Mouse (Mus musculus) limb, embryonic 13.5 days (tissue): ENCODE results near the gene Grn. TPM values are rescaled to one million over a fixed set of nuclear protein-coding genes. Genes with fewer than 3 reads are reported as not detected.

Source experiments
- ATAC-seq: fragments of 200-750 bp; cut with Nextera tagmentation; 2 replicates; pipeline ENCODE4 v1.8.0; 2017; ENCODE audit warnings: low read depth, moderate number of reproducible peaks, moderate TSS enrichment; ENCODE audit not compliant: low FRiP score
- H3K27ac ChIP-seq: fragments of 300-500 bp; sonication (generic); 2 replicates; pipeline ENCODE4 v1.5.1; 2015; ENCODE audit warnings: inconsistent platforms, mild to moderate bottlenecking, moderate library complexity
- H3K27me3 ChIP-seq: fragments of 300-500 bp; sonication (generic); 2 replicates; pipeline ENCODE4 v1.6.1; 2015; ENCODE audit warnings: mild to moderate bottlenecking, inconsistent platforms
- H3K36me3 ChIP-seq: fragments of 300-500 bp; sonication (generic); 2 replicates; pipeline ENCODE4 v1.6.1; 2015; ENCODE audit warnings: inconsistent platforms, mild to moderate bottlenecking, moderate library complexity
- H3K4me1 ChIP-seq: fragments of 300-500 bp; sonication (generic); 2 replicates; pipeline ENCODE4 v1.6.1; 2015; ENCODE audit warnings: inconsistent platforms
- H3K4me2 ChIP-seq: fragments of 300-500 bp; sonication (generic); replicated peaks from 2 replicates; pipeline ENCODE4 v1.6.1; 2015; ENCODE audit warnings: inconsistent platforms, mild to moderate bottlenecking, moderate library complexity
- H3K4me3 ChIP-seq: fragments of 300-500 bp; sonication (generic); 2 replicates; pipeline ENCODE4 v1.5.1; 2015; ENCODE audit warnings: moderate library complexity, mild to moderate bottlenecking, inconsistent platforms
- H3K9ac ChIP-seq: fragments of 300-500 bp; sonication (generic); 2 replicates; pipeline ENCODE4 v1.6.1; 2015; ENCODE audit warnings: mild to moderate bottlenecking, inconsistent platforms
- H3K9me3 ChIP-seq: fragments of 300-500 bp; sonication (generic); 2 replicates; pipeline ENCODE4 v1.6.1; 2016; ENCODE audit warnings: inconsistent platforms
- WGBS: fragments of 180-500 bp; shearing (Covaris S2); methylation state at CpG from one replicate; pipeline ENCODE4 v1.1.7; 2015; 5-methylcytosine and 5-hydroxymethylcytosine counted together
- polyA plus RNA-seq: library from polyadenylated mRNA; unstranded; fragments of >200 nt; fragmentation: Nextera tagmentation; extraction: Ambion mirVana; gene quantifications from 2 replicates; pipeline ENCODE4 v1.2.1, GENCODE M21; 2015

Gene Grn
- polyA plus RNA-seq, 1 experiment from 2014 or later: 149 TPM

DNA sequence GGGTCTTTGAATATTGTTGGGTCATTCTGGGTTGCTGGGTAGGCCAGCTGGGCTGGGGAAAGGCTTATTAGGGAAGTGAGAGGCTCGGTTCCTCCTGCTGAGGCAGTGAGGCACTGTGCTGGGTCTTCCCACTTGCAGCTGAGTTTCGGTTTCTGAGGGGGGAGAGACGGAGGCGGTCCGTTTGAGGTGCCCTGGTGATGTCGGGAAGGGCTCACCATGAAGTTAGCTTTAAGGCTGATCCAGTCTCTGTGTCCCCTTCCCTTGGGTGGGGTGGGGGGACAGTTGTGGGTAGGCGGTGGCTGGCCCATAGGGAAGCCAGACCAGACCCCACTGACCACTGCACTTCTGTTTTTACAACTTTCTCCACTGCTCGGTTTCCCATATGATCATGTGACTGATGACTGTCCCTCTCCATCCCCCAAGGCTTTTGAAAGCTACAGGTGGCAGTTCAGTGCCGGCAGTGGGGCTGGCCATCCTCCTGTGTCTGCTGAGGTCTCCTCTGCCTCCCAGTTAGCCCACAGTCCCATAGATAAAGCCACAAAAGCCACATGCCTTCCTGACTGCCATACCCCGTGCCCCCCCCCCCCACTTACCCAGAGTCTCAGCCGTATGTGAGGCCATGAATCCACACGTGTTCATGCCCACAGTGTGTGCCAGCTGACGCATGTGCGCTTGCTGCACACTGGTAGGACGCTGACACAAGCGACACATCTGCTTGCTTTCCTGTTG lies 2.2 kb downstream of the Grn start:
- 59% methylated on average over 16 of the region's 16 CpGs for WGBS
- peak overlapping the region; percentile 55 for H3K9ac ChIP-seq
- H3K9me3 ChIP-seq: no peaks in the 10 kb centered on the region
- peaks cover under 1% of the 10 kb centered on the region; the same call in 1 of the 2 replicates for H3K27me3 ChIP-seq
- no peak overlapping the region for H3K4me3 ChIP-seq
- no peak for ATAC-seq
- no peak overlapping the region for H3K27ac ChIP-seq
- H3K4me2 ChIP-seq: peak overlapping the region; percentile 32
- peaks cover 31% of the 10 kb centered on the region for H3K4me1 ChIP-seq
- H3K36me3 ChIP-seq: peaks cover 36% of the 10 kb centered on the region

DNA sequence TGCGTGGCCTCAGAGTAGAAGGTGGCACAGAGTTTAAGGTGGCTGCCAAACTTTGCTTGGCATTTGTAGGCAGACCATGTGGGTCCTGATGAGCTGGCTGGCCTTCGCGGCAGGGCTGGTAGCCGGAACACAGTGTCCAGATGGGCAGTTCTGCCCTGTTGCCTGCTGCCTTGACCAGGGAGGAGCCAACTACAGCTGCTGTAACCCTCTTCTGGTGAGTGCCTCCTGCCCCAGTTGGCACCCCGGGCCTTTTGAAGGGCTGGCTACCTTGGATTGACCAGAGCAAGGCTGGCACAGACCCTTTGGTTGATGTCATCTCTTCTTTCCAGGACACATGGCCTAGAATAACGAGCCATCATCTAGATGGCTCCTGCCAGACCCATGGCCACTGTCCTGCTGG lies 2.8 kb downstream of the Grn start:
- Histone ChIP-seq H3K9me3 (no peaks in the 10 kb centered on the region), H3K27ac (no peak overlapping the region), H3K4me3 (no peak overlapping the region), H3K27me3 (peaks cover 6% of the 10 kb centered on the region), H3K36me3 (peaks cover 41% of the 10 kb centered on the region), H3K4me1 (peaks cover 37% of the 10 kb centered on the region), H3K9ac (no peak overlapping the region), H3K4me2 (no peak overlapping the region)
- WGBS: 91% methylated on average over 6 of the region's 6 CpGs
- ATAC-seq: no peak

DNA sequence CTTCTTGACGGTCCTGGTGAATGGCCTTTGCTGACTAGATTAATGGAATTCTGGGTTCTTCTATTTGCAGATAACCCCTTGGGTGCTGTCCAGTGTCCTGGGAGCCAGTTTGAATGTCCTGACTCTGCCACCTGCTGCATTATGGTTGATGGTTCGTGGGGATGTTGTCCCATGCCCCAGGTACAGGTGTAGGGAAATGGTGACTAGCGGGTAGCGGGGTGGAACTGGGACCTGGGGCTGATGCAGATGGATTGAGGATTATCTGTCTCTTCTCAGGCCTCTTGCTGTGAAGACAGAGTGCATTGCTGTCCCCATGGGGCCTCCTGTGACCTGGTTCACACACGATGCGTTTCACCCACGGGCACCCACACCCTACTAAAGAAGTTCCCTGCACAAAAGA lies 3.8 kb downstream of the Grn start:
- Histone ChIP-seq H3K27ac (no peak overlapping the region), H3K9ac (no peak overlapping the region), H3K9me3 (no peaks in the 10 kb centered on the region), H3K4me1 (peaks cover 45% of the 10 kb centered on the region), H3K36me3 (peaks cover 50% of the 10 kb centered on the region), H3K4me2 (no peak overlapping the region), H3K27me3 (peaks cover 13% of the 10 kb centered on the region), H3K4me3 (no peak overlapping the region)
- ATAC-seq: no peak
- WGBS: 92% methylated on average over 7 of the region's 7 CpGs

DNA sequence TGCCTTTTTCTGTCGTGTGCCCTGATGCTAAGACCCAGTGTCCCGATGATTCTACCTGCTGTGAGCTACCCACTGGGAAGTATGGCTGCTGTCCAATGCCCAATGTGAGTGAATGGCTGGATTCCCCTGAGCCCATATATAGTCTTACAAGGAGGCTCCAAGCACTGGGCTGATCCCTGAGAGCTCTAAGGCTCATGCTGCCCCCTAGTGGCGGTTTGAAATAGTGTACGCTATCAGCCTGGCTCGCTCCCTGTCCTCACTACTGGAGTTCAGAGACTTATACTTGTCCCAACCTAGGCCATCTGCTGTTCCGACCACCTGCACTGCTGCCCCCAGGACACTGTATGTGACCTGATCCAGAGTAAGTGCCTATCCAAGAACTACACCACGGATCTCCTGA lies 4.3 kb downstream of the Grn start:
- Histone ChIP-seq H3K27ac (no peak overlapping the region), H3K9ac (no peak overlapping the region), H3K4me1 (peaks cover 43% of the 10 kb centered on the region), H3K9me3 (no peaks in the 10 kb centered on the region), H3K4me2 (no peak overlapping the region), H3K27me3 (peaks cover 19% of the 10 kb centered on the region), H3K36me3 (peaks cover 55% of the 10 kb centered on the region), H3K4me3 (no peak overlapping the region)
- 13% methylated on average over 7 of the region's 7 CpGs for WGBS
- no peak for ATAC-seq

DNA sequence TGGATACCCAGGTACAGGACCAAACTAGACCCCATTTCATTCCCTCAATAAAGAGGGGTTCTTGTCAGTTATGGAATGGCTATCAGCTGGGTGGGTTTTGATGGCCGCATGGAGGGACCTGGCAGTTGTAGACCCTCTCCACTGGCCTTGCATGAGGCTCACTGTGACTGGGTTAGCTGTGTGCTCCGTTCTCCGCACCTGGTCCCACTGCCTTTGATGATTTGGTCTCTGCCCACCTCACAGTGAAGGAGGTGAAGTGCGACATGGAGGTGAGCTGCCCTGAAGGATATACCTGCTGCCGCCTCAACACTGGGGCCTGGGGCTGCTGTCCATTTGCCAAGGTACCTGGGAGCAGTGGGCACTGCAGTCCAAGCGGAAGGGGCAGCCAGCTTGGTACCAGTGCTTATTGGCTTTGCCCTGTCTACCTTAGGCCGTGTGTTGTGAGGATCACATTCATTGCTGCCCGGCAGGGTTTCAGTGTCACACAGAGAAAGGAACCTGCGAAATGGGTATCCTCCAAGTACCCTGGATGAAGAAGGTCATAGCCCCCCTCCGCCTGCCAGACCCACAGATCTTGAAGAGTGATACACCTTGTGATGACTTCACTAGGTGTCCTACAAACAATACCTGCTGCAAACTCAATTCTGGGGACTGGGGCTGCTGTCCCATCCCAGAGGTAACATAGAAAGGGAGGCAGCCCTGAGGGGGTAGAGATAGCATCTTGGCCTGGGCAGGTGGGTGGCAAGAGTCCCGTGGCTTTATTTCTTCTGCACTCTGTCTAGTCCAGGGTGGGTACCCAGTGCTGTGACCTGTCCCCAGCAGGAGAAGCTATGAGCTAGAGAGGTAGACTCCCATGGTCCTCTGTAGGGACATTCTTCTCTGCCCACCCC lies 4.9 kb downstream of the Grn start:
- Histone ChIP-seq H3K36me3 (peaks cover 62% of the 10 kb centered on the region), H3K4me1 (peaks cover 37% of the 10 kb centered on the region), H3K4me3 (no peak overlapping the region), H3K27ac (no peak overlapping the region), H3K9ac (no peak overlapping the region), H3K9me3 (no peaks in the 10 kb centered on the region), H3K4me2 (no peak overlapping the region), H3K27me3 (peaks cover 20% of the 10 kb centered on the region)
- ATAC-seq: no peak
- 90% methylated on average over 11 of the region's 11 CpGs for WGBS

DNA sequence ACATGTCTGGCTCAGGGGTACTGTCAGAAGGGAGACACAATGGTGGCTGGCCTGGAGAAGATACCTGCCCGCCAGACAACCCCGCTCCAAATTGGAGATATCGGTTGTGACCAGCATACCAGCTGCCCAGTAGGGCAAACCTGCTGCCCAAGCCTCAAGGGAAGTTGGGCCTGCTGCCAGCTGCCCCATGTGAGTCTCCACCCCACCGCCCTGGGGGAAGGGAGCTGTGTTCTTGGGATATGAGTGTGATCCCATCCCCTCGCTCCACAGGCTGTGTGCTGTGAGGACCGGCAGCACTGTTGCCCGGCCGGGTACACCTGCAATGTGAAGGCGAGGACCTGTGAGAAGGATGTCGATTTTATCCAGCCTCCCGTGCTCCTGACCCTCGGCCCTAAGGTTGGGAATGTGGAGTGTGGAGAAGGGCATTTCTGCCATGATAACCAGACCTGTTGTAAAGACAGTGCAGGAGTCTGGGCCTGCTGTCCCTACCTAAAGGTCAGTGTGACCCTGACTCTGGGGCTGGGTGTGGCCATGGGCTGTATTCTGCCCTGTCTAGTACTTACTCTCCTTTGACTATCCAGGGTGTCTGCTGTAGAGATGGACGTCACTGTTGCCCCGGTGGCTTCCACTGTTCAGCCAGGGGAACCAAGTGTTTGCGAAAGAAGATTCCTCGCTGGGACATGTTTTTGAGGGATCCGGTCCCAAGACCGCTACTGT lies 5.8 kb downstream of the Grn start:
- no peak for ATAC-seq
- peaks cover 70% of the 10 kb centered on the region for H3K36me3 ChIP-seq
- H3K27me3 ChIP-seq: peaks cover 20% of the 10 kb centered on the region
- H3K9ac ChIP-seq: no peak overlapping the region
- 91% methylated on average over 18 of the region's 18 CpGs for WGBS
- no peaks in the 10 kb centered on the region for H3K9me3 ChIP-seq
- no peak overlapping the region for H3K4me3 ChIP-seq
- peaks cover 37% of the 10 kb centered on the region for H3K4me1 ChIP-seq
- H3K4me2 ChIP-seq: no peak overlapping the region
- H3K27ac ChIP-seq: no peak overlapping the region

DNA sequence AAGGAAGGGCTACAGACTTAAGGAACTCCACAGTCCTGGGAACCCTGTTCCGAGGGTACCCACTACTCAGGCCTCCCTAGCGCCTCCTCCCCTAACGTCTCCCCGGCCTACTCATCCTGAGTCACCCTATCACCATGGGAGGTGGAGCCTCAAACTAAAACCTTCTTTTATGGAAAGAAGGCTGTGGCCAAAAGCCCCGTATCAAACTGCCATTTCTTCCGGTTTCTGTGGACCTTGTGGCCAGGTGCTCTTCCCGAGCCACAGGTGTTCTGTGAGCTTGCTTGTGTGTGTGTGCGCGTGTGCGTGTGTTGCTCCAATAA lies 6.3 kb downstream of the Grn start:
- Histone ChIP-seq H3K27ac (no peak overlapping the region), H3K4me1 (peaks cover 33% of the 10 kb centered on the region), H3K9ac (no peak overlapping the region), H3K9me3 (no peaks in the 10 kb centered on the region), H3K4me2 (no peak overlapping the region), H3K27me3 (peaks cover 20% of the 10 kb centered on the region), H3K36me3 (peaks cover 75% of the 10 kb centered on the region), H3K4me3 (no peak overlapping the region)
- 78% methylated on average over 10 of the region's 10 CpGs for WGBS
- ATAC-seq: no peak

DNA sequence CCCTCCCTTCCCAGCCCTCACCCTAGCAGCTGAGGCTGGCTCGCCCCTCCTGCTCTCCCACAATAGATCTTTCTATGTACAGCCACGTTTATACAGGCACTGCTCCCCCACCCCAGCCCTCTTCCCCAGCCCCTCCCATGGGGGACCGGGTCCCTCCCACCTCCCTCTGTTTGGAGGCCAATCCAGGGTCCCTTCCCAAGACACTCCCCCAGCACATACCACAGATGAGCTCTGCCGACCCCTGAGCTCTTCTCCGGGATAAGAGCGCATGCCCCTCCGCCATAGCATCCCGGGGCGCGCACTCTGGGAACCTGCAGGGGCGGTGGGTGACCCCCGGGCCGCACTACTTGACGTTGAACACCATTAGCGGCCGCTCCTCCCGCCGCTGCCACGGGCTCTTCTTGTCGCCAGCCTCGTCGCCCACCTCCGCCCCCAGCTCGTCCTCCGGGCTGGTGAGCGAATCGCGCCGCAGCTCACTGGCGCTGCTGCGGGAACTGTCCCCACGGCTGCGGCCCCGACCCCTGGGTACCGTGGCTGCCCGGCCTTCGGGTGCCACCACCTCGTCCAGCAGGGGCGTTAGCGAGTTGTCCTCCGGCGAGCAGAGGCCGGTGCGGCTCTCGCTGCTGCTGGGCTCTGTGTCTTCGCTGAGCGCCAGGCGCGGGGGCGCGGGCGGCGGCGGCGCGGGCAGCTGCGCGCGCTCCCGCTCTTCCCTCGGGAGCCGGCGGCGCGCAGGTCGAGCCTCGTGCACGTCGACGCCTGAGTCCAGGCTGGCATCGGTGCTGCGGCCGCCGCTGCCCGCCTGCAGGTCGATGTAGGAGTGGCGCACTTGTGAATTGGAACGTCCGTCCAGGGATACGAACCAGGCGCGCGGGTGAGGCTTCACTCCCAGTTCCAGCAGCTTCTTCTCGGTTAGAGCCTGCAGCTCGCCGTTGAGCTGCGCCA lies 7.3 kb downstream of the Grn start:
- peak overlapping the region; percentile 77 for H3K4me2 ChIP-seq
- H3K9ac ChIP-seq: peak overlapping the region; percentile 67
- H3K9me3 ChIP-seq: no peaks in the 10 kb centered on the region
- no peak overlapping the region for H3K27ac ChIP-seq
- H3K27me3 ChIP-seq: peaks cover 20% of the 10 kb centered on the region
- WGBS: 7% methylated on average over 86 of the region's 87 CpGs
- peaks cover 85% of the 10 kb centered on the region for H3K36me3 ChIP-seq
- peaks cover 25% of the 10 kb centered on the region for H3K4me1 ChIP-seq
- ATAC-seq: peak; percentile 21; the same call in 1 of the 2 replicates
- peak overlapping the region; percentile 44 for H3K4me3 ChIP-seq

DNA sequence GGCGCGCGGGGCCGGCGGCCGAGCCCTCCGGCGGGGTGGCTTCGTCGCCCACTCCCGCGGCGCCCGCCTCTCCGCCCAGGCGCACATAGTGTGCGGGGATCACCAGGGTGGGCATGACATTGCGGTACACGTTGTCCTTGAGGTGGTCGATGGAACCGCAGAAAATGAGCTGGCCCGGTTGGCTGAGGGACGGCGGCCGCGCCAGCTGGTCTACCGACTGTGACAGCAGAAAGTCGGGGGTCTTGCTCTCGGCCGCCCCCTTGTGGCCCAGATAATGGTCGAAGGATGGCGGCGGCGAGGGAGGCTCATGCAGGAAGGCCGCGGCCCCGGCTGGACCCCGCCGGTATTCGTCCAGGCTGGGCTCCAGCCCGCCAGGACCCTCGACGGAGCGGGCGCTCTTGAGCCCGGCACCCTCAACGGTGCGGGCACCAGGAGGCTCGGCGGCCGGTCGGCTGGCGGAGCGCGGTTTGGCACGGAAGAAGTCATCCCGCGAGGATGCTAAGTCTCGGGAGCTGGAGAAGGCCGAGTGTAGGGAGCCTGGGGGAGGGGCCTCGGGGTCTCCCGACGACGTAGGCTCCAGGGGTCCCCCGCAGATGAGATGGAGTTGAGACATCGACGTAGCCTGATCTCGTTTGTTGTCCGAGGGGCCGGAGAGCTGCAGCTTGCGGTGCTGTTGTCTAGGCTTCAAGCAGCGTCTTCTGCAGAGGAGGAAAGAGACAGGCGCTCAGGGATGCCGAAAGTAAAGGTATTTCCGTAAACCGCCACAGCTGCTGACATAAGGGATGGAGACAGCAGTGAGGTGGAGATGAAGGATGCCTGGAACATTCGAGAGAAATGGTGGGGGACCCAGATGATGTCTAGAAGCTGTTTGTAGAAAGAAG lies 8.3 kb downstream of the Grn start:
- peak overlapping the region; percentile 67 for H3K9ac ChIP-seq
- H3K4me3 ChIP-seq: peak overlapping the region; percentile 44
- no peaks in the 10 kb centered on the region for H3K9me3 ChIP-seq
- peak; percentile 16; the same call in 1 of the 2 replicates for ATAC-seq
- H3K27me3 ChIP-seq: peaks cover 20% of the 10 kb centered on the region
- peaks cover 89% of the 10 kb centered on the region for H3K36me3 ChIP-seq
- H3K27ac ChIP-seq: no peak overlapping the region
- peaks cover 18% of the 10 kb centered on the region for H3K4me1 ChIP-seq
- whole genome bisulfite sequencing: 10% methylated on average over 77 of the region's 77 CpGs
- peak overlapping the region; percentile 77 for H3K4me2 ChIP-seq

DNA sequence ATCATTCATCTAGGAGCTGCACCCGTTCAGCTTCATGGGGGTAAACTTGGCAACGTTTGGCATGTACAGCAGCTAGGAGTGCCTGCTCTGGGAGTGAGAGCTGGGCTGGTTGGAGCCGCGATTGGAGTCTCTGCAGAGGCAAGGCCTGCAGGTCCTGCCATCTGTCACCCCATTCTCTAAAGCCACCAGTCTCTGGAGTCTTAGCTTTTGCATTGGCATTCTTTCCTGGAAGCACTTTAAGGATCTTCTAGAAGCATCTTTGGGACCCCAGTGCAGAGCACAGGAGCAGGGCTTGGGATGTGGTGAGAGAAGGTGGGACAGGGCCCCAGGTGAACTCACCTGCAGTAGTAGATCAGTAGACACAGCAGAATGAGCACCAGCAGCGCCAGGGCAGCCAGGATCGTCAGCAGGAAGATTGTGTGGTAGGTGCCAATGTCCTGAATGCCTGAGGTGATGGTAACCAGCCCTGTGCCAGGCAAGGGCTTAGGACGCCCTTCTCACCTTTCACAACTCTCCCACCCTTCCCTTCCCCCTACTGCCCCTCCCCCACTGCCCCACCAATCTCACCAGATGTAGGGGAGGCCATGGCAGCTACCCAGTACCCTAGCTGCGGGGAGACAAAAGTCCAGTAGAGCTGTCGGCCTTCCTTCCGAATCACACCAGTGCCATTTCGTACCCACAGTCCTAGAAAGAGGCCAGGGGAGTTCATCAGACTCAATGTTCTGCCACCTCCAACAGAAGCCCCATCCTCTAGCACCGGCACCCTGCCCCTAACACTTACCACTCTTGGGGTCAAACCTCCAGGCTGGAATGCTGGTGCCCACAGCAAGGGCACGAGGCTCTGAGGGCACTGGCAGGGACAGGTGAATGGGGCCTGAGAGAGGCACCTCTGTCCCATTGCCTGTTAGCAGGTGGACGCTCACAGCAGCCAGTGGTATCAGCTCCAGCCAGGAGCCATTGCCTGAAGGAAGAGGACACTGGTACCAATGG lies 9.3 kb downstream of the Grn start:
- WGBS: 76% methylated on average over 14 of the region's 14 CpGs
- no peak for ATAC-seq
- Histone ChIP-seq H3K4me1 (peaks cover 27% of the 10 kb centered on the region), H3K9me3 (no peaks in the 10 kb centered on the region), H3K4me2 (no peak overlapping the region), H3K9ac (no peak overlapping the region), H3K27me3 (peaks cover 20% of the 10 kb centered on the region), H3K27ac (no peak overlapping the region), H3K36me3 (peaks cover 88% of the 10 kb centered on the region), H3K4me3 (peak overlapping the region; percentile 44; the same call in 1 of the 2 replicates)
